Mouse (Mus musculus) heart, adult 9 months (tissue): ENCODE measurements around the gene Slc18b1.
A peak's percentile ranks its signal among the peaks of the same experiment; 100 is the strongest.
"Not testable (repeated sequence)": the region's sequence is repeated elsewhere in the genome, so short reads cannot be mapped to it uniquely, and the experiment has no call there.

Experiments used
- DNase-seq, 2 experiments: peaks; one replicate each; pipeline ENCODE4 v3.0.0; 2022; ENCODE audit warnings: low spot score in 2 of 2

Gene Slc18b1

DNA sequence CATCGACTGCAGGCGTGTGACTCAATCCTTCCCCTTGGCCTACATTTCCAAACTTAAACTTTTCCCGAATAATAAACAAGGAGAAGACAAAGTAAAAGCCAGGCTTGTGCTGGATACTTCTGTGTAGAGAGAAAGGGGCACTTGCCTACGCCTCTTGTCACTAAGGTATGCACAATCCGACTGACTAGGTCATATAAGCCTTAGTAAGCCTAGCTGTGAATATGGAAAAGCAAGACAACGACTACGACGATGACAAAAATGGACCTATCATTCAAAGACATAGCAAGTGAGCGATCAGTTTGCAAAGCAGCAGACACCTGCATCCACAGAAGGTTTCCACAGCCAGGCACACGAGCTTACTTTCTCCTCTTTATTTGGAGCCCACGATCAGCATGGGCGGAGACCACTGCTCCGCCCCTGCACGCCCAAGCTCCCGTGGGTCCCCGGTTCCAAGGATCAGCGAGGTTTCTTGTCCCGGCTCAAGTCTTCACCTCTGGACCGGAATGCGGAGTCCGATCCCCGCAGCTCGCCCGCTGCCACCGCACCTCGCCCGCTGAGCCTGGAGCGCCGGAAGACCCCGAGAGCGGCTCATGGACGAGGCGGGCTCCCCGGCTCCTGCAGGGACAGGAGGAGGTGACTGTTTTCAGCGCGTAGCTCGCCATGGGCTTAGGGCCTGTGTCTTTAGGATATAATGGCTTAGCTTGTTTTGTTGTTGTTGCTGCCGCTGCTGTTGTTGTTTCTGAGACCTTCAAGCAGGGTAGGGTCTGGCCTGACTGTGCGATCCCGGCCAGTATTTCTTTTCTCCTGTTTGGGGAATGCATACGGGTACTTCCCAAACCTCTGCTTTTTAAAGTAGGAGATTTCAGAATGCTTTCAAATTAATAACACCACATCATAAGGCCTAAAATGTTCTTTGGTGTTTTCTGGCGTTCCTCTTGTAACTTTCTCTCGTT is at the start of gene Slc18b1:
Slc18b1 (plus strand) TSS at position 436 of the 953 bp plus-strand sequence.
- DNase-seq: peak; percentile 31 to 33

DNA sequence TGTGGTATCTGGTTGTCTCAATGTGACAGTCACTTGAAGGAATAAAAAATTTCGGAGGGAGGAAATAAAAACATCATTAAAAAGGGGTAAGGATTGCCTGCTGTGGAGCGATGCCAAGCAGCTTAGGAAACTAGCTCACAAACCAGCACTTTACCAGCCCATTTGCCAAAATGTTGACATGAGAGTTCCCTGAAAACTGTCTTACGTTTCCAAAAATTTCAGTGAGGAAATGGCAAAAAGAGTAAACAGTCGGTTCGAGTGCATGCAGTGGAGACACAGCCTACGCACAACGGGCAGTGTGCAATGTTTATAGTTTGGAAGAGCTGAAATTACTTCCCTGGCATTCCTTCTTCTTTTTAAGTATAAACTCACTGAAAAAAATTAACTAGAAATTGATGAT is 42.6 kb upstream of the Slc18b1 start:
- no peak for DNase-seq

DNA sequence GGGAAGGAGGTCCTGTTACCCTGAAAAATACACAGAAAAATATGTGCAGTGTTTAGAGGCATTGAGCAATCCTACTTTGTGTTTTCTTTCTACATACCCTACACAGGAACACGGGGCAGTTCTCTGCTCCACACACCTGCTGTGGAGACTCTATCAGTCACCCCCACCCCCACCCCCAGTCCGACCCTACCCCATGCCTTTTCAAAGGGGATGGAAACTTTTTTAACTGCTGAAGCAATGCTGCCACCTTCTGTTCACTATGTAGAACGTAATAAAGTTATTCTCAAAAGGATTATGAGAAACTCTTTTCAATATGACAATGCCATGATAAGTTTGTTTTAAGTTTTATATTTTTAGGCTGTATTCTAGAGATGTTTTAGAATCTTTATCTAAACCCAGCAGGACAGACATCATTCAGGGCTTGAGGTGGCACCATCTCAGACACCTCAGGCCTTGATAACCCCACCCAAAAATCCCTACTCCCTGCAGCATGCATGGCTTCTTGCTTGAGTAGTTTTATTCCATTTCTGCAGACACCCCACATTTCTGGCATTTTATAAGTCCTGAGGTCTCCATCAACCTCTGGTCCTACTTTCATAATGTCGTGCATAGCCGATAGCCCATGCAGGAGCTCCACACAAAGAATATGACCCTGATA is 19.4 kb upstream of the Slc18b1 start:
- no peak for DNase-seq

DNA sequence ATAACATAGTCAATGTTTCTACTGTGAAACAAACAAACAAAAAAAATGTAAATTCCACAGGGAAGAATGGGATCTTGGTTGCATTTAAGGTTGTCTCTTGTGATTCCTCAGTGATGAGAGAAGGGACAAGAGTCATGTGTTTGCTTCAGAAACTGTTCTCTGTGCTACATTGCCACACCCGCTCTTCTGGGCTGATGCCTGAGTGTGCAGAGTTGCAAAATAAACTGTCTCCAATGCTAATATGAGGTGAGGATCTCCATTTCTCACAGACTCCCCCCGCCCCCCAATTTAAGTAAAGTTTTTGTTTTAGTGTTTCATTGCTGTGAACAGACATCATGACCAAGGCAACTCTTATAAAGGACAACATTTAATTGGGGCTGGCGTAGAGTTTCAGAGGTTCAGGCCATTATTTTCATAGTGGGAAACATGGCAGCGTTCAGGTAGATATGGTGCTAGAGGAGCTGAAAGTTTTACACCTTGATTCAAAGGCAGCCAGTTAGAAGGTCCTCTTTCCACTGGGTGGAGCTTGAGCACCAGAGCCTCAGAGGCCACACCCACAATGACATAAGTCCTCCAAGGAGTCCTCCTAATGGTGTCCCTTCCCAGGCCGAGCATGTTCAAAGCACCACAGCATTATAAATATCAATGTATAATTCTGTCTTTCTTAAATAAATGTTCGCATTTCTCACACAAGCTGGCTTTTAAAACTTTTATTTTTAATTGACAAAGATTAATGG is 16.1 kb upstream of the Slc18b1 start:
- DNase-seq: no peak

DNA sequence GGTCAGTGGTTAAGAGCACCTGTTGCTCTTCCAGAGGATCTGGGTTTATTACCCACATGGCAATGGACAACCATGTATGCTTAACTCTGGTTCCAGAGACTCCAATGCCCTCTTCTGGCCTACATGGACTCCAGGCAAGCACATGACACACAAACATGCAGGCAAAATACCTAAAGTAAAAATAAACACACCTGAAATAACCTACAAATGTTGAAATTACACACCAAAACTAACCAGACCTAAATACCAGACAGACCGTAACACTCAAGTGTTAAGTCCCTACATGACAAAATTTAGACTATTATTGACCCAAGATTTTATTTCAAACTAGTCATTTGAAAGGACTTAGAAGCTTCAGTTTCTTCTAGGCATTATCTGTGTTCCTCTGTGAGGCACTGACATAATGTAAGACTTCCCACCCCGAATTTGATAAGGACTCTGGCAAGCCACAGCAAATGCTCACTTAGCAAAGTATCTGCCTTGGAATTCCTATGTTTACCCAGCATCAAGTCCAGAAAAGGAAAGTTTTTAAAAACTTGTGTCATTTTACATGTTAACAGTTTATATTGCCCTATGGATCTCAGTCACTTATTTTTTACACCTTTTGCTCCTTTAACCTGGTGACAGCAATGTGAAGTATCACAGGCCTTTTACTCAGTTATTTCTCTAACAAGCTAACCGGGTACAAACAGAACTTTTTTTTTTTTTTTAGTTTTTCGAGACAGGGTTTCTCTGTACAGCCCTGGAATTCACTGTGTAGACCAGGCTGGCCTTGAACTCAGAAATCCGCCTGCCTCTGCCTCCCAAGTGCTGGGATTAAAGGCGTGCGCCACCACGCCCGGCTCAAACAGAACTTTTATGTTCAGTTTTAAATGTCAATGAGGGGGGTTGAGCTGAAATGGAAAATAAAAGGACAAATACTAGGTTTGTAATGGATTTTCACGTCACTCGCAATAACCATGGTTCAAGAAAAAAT is 14.7 kb upstream of the Slc18b1 start:
- no peak for DNase-seq

DNA sequence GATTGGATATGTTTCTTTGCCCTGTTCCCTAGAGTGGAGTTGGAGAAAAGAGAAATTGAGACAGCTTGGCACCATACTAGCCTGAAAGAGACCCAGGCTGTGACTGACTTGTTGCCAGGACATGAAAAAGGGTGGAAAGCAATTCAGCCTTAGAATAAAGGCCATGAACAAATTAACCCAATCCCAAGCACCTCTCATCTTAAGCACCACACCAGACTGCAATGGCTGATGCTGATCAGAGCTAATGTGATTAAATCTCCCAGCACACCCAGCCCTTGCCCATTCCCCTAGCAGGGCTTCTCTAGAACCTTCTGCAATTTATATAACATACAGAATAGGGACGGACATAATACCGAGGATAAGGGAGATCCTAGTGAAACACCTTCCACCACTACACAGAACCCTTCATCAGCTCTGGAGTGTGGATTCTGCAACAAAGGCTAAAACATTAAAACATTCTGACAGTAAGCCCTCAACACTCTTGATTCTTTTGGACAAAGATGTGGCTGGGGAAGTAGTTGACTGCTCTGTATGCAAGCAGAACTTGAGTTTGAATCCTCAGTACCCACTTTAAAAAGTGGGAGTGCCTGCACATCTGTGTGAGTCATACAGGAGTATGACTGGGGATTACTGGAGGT is 13.8 kb upstream of the Slc18b1 start:
- DNase-seq: no peak

DNA sequence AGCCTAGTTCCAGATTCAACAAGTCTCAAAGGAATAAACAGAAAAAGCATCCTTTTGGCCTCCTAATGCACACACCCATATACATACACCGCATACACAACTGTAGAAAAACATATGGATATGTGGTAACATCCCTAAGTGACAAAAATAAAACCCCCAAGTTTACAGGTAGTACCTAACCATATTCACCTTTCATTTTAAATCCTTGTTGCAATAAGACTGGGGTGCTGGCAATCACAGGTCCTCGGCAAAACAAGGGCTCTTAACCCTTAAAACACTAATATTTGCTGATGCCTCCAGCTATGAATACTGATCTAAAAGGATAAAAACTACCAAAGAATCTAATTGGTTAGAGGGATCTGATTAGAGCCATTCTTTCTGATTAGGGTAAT is 13.3 kb upstream of the Slc18b1 start:
- no peak for DNase-seq

DNA sequence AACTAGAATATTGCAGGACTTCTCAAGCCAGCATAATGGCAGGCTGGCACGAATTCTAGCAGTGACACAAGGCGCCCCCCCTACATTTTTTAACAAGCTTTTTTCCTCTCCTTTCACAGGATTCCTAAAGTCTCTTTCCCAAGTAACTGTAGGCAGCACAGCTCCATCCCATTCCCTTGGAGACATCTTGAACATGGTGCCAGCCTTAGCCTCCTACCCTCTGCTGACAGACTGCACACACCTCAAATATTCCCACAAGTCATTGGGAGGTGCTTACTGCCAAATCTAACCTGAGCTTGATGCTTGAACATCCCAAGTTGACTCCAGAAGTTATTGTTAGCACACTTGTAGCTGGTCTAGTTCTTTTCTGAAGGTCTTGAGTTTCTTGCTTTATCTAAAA is 12.7 kb upstream of the Slc18b1 start:
- no peak for DNase-seq

DNA sequence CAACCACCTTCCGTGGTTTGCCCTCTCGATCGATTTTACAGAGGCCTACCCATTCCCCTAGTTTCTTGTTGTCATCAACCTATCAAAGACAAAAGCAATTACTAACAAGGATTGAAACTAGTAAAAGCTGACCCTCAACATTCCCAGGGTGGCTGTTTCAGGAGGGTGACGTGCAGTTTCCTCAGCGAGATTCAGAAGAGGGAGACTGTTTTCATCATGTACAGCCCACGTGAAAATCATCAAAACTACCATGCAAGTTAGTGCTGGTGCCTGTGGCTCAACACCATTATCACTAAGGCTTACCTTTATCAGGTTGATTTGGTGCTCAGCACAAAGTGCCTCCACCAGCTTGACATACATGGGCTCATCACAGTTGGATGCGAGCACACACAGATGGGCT is 11.2 kb upstream of the Slc18b1 start:
- not testable (repeated sequence) for DNase-seq

DNA sequence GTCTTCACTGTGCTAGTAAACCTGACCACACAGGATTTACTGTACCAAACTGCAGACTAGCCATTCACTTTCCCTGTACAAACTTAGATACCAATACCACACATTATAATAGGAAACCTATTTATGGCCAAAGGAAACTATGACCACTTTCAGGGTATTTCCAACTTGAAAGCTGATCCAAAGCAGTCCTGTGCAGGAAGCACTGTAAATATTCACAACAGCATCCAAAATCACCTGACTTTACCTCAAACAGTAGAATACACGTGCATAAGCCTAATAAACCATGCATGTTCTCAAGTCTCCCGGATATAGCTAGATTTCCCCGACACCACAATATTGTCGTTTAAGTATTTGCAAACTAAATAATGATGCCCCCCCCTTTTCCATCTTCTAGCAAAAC is 10.7 kb upstream of the Slc18b1 start:
- DNase-seq: no peak

DNA sequence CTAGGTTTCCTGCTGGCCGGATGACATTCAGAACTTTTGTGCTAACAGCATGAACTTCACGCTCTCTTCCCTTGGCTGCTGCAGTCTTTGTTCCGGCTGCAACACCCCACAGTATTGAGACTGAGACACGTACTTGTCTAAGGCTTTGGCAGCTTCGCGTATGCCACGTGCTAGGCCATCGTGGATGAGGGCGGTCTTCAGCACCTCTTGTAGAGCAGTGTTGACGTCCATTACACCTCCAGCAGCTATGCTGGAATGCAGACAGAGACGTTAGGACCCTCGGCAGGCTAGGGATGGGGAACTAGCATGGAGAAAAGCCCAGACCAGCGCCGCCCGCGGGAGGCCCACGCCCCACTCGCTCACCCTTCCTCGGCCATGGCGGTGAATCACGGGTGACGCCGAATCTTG is 10.2 kb upstream of the Slc18b1 start:
- not testable (repeated sequence) for DNase-seq

DNA sequence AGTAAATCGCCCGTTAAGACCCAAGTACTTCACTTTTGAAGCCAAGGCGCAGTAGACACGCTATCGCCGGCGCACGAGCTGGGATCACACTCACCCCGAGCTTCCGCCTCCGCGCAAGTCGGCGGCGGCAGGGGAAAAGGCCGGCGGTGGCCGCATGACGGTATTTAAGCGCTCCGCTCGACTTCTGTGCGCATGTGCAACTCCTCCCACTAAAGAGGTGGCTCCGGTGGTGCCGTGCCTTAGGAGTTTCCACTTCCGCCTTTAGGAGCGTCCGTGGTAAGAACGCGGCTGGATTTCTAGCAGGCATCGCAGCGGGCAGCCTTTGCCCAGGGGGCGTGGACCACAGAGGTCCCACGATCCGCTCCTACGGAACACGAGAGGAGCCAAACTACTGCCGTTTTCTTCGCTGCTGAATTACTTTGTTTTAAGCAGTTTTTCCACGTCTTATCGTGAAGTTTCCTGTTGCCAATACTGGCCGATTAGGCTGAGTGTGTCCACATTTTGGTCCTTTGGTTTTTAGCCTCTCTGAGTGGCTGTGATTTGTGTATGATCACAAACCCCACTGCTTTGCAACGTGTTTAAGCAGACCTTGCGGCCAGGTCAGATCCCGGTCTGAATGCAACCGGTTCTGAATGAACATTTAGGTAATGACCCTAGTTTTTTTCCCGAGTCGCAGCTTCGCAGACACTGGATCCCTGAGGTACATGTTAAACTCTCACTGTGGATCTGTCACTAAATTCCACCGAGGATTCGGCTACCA is 9.5 kb upstream of the Slc18b1 start, which contains the start of gene Rps12:
Rps12 (minus strand) TSS at position 214 of the 760 bp plus-strand sequence.
- DNase-seq: peak; percentile 98 to 99

DNA sequence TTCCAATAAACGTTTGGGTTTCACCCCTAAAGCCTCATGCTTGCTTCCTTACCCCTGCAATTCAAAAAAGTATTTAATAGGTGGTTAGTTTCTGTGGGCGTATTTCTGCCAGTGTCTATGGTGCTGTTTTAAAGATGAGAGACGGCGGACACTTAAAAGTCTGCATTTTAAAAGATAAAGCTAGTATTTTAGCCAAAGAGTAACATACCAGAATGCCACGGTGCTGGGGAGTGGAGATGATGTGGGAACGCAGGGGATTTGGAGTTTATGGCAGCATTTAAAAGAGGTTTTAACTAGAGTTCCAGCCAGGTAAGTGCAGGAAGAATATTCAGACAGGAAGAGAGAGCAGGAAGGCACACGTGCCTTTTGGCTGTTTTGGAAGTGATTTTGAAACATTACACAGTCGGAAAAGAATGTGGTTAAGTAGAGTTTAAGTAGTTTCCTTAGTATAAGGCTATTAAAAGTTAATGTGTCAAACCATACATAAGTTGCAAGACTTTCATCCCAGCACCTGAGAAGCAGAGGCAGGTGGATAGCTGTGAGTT is 8.7 kb upstream of the Slc18b1 start:
- no peak for DNase-seq

DNA sequence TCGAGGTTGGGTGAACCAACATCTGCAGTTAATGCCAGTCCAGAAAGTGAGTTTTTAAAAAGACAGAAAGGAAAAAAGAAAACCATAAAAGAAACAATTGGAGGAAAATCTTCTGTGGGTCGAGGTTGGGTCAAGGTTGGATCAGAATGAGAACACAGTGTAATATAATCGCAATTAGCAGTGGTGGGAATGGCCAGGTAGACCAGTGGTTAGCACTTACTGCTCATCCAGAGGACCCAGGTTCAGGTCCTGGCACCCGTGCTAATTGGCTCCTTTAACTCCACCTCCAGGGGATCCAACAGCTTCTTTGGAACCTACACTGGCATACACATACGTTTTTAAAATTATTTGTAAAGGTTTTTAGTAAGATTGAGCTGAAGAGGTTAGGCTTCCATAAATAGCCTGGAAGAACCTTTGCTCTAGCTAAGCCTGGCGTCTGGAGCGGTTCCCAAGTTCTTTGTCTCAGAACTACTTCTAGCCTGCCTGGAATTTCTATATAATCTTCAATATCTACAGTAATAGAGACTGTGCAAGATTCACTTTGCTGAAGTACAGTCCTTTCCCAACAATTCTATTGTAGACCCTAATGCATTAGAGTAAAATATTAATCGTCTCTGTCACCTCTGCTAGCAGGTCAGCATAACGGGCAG is 790 bp upstream of the Slc18b1 start:
- no peak for DNase-seq

DNA sequence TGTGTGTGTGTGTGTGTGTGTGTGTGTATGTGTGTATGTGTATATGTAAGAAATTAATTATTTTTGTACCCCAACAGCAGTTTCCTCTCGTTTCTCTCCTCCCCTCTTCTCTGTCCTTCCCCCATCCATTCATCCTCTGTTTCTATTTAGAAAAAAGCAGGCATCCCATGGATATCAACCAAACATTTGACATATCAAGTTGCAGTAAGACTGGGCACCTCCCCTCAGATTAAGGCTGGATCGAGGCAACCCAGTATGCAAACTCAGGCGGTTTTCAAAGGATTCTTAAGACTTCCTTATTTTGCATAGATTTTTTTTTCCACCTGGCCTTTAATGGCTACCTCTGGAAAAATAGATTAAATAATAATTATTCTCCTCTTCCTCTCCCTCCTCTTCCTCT is 820 bp downstream of the Slc18b1 start:
- DNase-seq: no peak

DNA sequence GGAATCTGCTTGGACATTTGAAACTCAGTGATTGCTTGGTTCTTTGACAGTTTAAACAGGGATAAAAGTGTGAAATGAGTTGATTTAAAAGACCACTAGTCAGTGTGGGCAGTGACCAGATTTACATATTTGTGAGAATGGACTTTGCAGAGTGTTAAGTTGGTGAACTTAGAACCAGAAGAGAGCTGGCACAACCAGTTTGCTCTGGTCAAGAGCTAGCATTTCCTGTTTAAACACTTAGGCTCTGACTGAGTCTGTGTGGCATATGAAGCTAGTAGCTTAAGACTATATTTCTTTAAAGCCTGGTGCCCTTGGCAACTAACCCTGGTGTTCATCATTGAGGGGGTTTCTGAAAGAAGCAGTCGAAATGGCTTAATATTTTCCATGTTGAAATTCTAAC is 1.4 kb downstream of the Slc18b1 start:
- no peak for DNase-seq

DNA sequence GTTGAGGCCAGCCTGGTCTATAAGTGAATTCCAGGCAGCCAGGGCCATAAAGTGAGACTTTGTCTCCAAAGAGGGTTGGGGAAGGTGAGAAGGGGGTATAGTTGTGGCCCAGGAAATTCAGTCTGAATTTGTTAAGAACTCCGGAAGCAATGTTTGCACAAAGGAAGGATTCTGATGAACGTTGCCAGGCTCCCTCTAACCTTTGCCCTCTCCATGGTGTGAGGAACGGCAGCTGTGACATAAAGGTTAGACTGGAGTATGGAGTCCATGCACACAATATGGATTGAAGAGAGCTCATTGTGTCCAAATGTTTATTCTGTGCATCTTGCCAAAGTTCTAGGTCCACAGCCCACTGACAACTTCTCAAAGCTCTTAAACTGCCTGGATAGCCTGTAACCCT is 3.1 kb downstream of the Slc18b1 start:
- no peak for DNase-seq

DNA sequence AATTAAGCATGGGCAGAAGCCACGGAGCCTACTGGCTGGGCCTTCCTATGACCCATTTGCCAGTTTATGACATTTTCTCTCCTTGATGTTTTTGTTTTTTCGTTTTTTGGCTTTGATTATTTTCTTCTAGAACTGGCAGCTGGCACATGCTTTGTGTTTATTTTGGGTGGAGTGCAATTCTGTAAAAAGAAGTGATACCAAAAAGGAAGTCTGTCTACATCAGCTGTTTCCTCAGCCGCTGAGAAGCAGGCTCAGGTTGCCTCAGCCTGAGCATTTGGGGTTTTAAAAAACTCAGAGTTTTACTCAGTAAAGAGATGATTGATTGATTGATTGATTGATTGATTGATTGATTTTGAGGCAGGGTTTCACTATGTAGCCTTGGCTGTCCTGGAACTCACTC is 6.1 kb downstream of the Slc18b1 start:
- no peak for DNase-seq

DNA sequence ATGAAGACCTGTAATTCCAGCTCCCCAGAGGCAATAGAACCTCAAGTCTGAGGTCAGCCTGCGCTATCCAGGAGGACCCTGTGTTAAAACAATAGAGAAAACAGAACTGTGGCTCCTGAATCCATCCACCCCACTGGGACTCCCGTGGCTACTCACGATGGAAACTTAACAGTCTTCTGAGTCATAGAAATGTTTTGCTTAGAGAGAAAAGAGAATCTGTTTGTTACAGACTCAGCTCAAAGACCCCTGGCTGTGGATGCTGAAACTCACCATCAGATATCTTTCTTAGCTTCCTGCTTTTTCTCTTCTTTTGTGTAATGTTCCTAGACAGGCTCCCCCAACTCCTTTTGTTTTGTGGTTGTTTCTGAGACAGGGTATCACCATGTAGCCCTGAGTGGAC is 7.9 kb downstream of the Slc18b1 start:
- DNase-seq: no peak
